Mouse (Mus musculus): ENCODE results near the gene Pax2.

DNA sequence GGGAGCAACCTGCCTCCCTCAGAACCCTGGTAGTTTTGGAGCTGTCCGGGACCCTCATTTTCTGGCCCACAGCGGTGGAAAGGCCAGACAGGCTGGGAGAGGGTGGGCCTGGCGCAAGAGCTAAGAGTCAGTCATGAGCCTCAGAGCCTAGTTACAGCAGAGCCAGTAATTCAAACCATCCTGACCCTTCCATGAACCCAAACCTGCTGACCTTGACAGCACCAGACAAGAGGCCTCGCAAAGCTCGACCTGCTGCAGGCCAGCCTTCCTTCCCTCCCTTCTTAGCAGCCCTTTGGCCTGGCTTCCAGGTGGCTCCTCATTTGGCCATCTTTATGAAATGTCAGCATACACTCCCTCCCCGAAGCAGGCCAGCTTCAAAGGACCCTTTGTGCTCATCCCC, 44.5 kb downstream of the Pax2 start:
- TF ChIP-seq CTCF (IDR thresholded peaks at IDR 0.05; ENCODE audit: low read depth) (no peak), EP300 (optimal IDR thresholded peaks at IDR 0.05) (no peak)

All from stomach, postnatal 0 days (tissue).